Mouse (Mus musculus): ENCODE measurements around the gene Prox1.

DNA sequence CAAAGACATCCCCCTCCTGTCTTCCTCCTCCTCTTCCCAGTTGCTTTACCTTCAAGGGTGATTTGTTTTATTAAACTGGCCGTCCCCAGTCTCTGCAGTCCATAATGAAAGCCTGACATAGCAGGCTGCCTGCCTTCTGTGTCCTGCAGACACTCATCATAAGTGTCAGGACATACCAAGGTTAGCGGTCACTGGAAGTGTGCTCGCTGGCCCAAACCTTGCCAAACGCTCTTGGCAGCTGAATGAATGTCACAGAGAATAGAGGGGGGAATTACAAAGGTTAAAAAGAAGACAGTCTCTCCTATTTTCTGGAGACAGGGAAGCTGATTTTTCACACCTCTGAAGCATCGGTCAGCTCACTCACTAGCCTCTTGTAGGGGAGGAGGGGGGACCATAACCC is 42.6 kb downstream of the Prox1 start:
- TF ChIP-seq MYOG (IDR thresholded peaks at IDR 0.05; ENCODE audit: control insufficient read depth, extremely low read depth, insufficient read length) (no peak), CTCF (IDR thresholded peaks at IDR 0.05; ENCODE audit: control insufficient read depth, insufficient read depth, insufficient read length) (no peak), MYOD1 (IDR thresholded peaks at IDR 0.05; ENCODE audit: control insufficient read depth, insufficient read length, low read depth) (no peak), USF1 (IDR thresholded peaks at IDR 0.05; ENCODE audit: low read depth) (no peak), MAX (IDR thresholded peaks at IDR 0.05) (no peak), CEBPB (IDR thresholded peaks at IDR 0.05; ENCODE audit: low read depth) (no peak), FOSL1 (IDR thresholded peaks at IDR 0.05; ENCODE audit: insufficient read depth, low read length, poor library complexity, severe bottlenecking) (no peak)

Data from C2C12 (cell line).